Mouse (Mus musculus) ZHBTc4 (cell line): ENCODE results near the gene Kirrel3.

Source experiments
- DNase-seq: peaks from one replicate; pipeline ENCODE4 v3.0.0-alpha.2; 2011; ENCODE audit warnings: low read depth, low spot score

Gene Kirrel3

GRCm38 (mm10) chr9:34686798-34687197, 201.1 kb downstream of the Kirrel3 start:
- no peak for DNase-seq

GRCm38 (mm10) chr9:34688358-34688757, 202.7 kb downstream of the Kirrel3 start:
- no peak for DNase-seq

- no peak for DNase-seq
These were observed 203.7 kb downstream of the Kirrel3 start for GRCm38 (mm10) chr9:34689375-34689774.

- DNase-seq = no peak
These were observed 210.0 kb downstream of the Kirrel3 start for GRCm38 (mm10) chr9:34695646-34696045.

GRCm38 (mm10) chr9:34703547-34704300, 218.0 kb downstream of the Kirrel3 start:
- no peak for DNase-seq

- no peak for DNase-seq
These were observed 218.7 kb downstream of the Kirrel3 start for GRCm38 (mm10) chr9:34704357-34704756.

- no peak for DNase-seq
These were observed 220.7 kb downstream of the Kirrel3 start for GRCm38 (mm10) chr9:34706350-34706873.

GRCm38 (mm10) chr9:34708691-34709090, 223.0 kb downstream of the Kirrel3 start:
- no peak for DNase-seq

GRCm38 (mm10) chr9:34711996-34712395, 226.3 kb downstream of the Kirrel3 start:
- DNase-seq = no peak

- DNase-seq = no peak
These were observed 227.3 kb downstream of the Kirrel3 start for GRCm38 (mm10) chr9:34712996-34713395.

- DNase-seq = no peak
These were observed 227.8 kb downstream of the Kirrel3 start for GRCm38 (mm10) chr9:34713462-34713926.

- DNase-seq = no peak
These were observed 229.4 kb downstream of the Kirrel3 start for GRCm38 (mm10) chr9:34714996-34715619.

GRCm38 (mm10) chr9:34716476-34716875, 230.8 kb downstream of the Kirrel3 start:
- DNase-seq = no peak

GRCm38 (mm10) chr9:34721478-34722197, 235.9 kb downstream of the Kirrel3 start:
- DNase-seq = peak; percentile 32

GRCm38 (mm10) chr9:34722198-34722550, 236.5 kb downstream of the Kirrel3 start:
- peak; percentile 37 for DNase-seq

- no peak for DNase-seq
These were observed 246.8 kb downstream of the Kirrel3 start for GRCm38 (mm10) chr9:34732507-34732906.

GRCm38 (mm10) chr9:34733579-34733978, 247.9 kb downstream of the Kirrel3 start:
- DNase-seq = no peak

- no peak for DNase-seq
These were observed 249.3 kb downstream of the Kirrel3 start for GRCm38 (mm10) chr9:34734991-34735390.

GRCm38 (mm10) chr9:34739431-34739830, 253.7 kb downstream of the Kirrel3 start:
- no peak for DNase-seq

- DNase-seq = no peak
These were observed 255.1 kb downstream of the Kirrel3 start for GRCm38 (mm10) chr9:34740814-34741213.

- peak; percentile 30 for DNase-seq
These were observed 262.3 kb downstream of the Kirrel3 start for GRCm38 (mm10) chr9:34748003-34748402.

GRCm38 (mm10) chr9:34749161-34749560, 263.5 kb downstream of the Kirrel3 start:
- DNase-seq = no peak
